Mouse (Mus musculus) embryonic facial prominence, embryonic 15.5 days (tissue): ENCODE measurements at regions not wholly inside any gene's neighbourhood (a gene's known extent, or its start where the extent isn't known, plus 50 kb on each side); places are given as distances from the start of the nearest gene placed in this dataset.

Source experiments
- ATAC-seq: fragments of 200-750 bp; cut with Nextera tagmentation; 2 replicates; pipeline ENCODE4 v1.8.0; 2017; ENCODE audit warnings: low read depth, moderate TSS enrichment; ENCODE audit not compliant: insufficient number of reproducible peaks, low FRiP score, low TSS enrichment
- H3K27ac ChIP-seq: fragments of 300-500 bp; sonication (generic); replicated peaks from 2 replicates; pipeline ENCODE4 v1.5.1; 2015; ENCODE audit warnings: mild to moderate bottlenecking, inconsistent platforms
- H3K27me3 ChIP-seq: fragments of 300-500 bp; sonication (generic); 2 replicates; pipeline ENCODE4 v1.6.1; 2015; ENCODE audit warnings: inconsistent platforms
- H3K36me3 ChIP-seq: fragments of 300-500 bp; sonication (generic); 2 replicates; pipeline ENCODE4 v1.6.1; 2015; ENCODE audit warnings: mild to moderate bottlenecking, inconsistent platforms
- H3K4me1 ChIP-seq: fragments of 300-500 bp; sonication (generic); 2 replicates; pipeline ENCODE4 v1.6.1; 2015; ENCODE audit warnings: inconsistent platforms
- H3K4me2 ChIP-seq: fragments of 300-500 bp; sonication (generic); replicated peaks from 2 replicates; pipeline ENCODE4 v1.6.1; 2015; ENCODE audit warnings: mild to moderate bottlenecking, inconsistent platforms
- H3K4me3 ChIP-seq: fragments of 300-500 bp; sonication (generic); replicated peaks from 2 replicates; pipeline ENCODE4 v1.5.1; 2015; ENCODE audit warnings: mild to moderate bottlenecking, inconsistent platforms
- H3K9ac ChIP-seq: fragments of 300-500 bp; sonication (generic); 2 replicates; pipeline ENCODE4 v1.6.1; 2015; ENCODE audit warnings: inconsistent platforms
- H3K9me3 ChIP-seq: fragments of 300-500 bp; sonication (generic); replicated peaks from 2 replicates; pipeline ENCODE4 v1.6.1; 2016; ENCODE audit warnings: inconsistent platforms
- WGBS: fragments of 180-500 bp; shearing (Covaris S2); methylation state at CpG from one replicate; pipeline ENCODE4 v1.1.7; 2015; 5-methylcytosine and 5-hydroxymethylcytosine counted together

DNA sequence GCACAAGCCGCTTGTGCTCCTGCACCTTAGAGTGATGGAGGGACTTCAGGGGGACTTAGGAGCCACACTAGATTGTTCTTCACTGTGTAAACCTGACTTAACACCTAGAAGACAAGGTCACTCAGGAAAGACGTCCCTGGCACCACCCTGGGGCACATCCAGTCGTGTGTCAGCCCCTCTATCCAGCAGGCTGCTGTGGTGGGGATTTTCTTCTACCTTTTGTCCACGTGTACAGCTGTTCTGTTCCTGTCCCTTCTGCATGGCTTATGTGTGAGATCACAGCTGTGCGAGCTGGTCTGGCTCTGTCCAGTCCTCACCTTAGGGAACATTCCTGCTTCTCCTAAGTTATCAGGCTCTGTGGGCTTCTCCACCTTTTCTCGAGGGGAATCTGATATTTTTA, 286.0 kb upstream of the Id2 start:
- Histone ChIP-seq H3K4me1 (no peaks in the 10 kb centered on the region), H3K27me3 (no peaks in the 10 kb centered on the region), H3K4me3 (no peak overlapping the region), H3K4me2 (no peak overlapping the region), H3K9me3 (no peaks in the 10 kb centered on the region), H3K36me3 (no peaks in the 10 kb centered on the region), H3K9ac (no peak overlapping the region), H3K27ac (no peak overlapping the region)
- no peak for ATAC-seq
- WGBS: 63% methylated on average over 6 of the region's 6 CpGs

GRCm38 (mm10) chr12:25382475-25382874, 285.5 kb upstream of the Id2 start:
- H3K4me1 ChIP-seq: no peaks in the 10 kb centered on the region
- H3K4me3 ChIP-seq: no peak overlapping the region
- no peak overlapping the region for H3K4me2 ChIP-seq
- H3K36me3 ChIP-seq: no peaks in the 10 kb centered on the region
- H3K9ac ChIP-seq: no peak overlapping the region
- no peaks in the 10 kb centered on the region for H3K9me3 ChIP-seq
- WGBS: 83% methylated on average over 2 of the region's 2 CpGs
- H3K27ac ChIP-seq: no peak overlapping the region
- no peaks in the 10 kb centered on the region for H3K27me3 ChIP-seq
- ATAC-seq: no peak

- Histone ChIP-seq H3K36me3 (no peaks in the 10 kb centered on the region), H3K27ac (no peak overlapping the region), H3K9me3 (no peaks in the 10 kb centered on the region), H3K4me1 (0 out of 2 replicates have a peak, but pooled peaks cover under 1% of the 10 kb centered on the region), H3K4me2 (no peak overlapping the region), H3K4me3 (no peak overlapping the region), H3K9ac (no peak overlapping the region), H3K27me3 (no peaks in the 10 kb centered on the region)
- ATAC-seq: no peak
- WGBS: 32% methylated on average over 4 of the region's 4 CpGs
Measured at GRCm38 (mm10) chr12:25381619-25382018, 284.7 kb upstream of the Id2 start.

DNA sequence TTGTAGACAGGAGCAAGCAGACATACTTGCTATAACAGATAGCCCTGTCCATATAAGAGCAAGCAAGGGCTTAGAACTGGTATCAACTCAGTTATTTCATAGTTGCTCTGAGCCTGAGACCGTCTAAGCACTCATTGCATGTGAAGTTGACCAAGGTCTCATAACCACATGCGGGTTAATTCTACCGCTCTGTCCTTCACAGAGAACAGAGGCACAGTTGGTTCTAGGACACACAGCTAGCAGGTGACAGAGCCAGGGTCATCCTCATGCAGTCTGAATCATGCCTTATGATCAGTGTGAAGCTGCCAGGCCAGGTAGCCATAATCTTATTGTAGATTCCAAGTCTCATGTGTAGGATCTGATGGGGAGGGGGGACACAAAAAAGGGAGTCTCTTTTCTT, 283.1 kb upstream of the Id2 start:
- no peaks in the 10 kb centered on the region for H3K9me3 ChIP-seq
- 97% methylated on average over 3 of the region's 3 CpGs for whole genome bisulfite sequencing

DNA sequence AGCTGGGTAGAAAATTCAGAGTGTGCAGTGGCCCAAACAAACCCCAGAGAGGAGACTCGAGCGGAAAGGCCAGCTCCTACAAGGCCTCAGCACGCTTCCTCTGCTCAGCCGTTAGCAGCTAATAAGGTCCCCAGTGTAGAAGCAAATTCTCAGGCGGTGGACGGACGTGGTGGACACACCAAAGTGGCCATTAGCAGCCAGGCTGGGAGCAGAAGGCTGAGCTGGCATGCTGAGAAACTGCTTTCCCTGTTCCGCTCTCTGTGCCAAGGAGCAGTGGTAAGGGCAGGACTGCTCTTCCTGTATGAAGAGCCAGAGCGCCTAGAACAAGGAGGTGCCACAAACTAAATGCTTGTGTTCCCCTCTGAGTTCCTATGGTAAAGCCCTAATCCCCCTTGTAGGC, 282.1 kb upstream of the Id2 start:
- Histone ChIP-seq H3K4me3 (no peak overlapping the region), H3K27ac (no peak overlapping the region), H3K27me3 (no peaks in the 10 kb centered on the region), H3K4me1 (0 out of 2 replicates have a peak, but pooled peaks cover 7% of the 10 kb centered on the region), H3K4me2 (no peak overlapping the region), H3K36me3 (no peaks in the 10 kb centered on the region), H3K9ac (no peak overlapping the region), H3K9me3 (no peaks in the 10 kb centered on the region)
- WGBS: 83% methylated on average over 9 of the region's 9 CpGs
- ATAC-seq: no peak

More for the DNA sequence above, 283.1 kb upstream of the Id2 start:
- H3K4me2 ChIP-seq: no peak overlapping the region
- no peaks in the 10 kb centered on the region for H3K27me3 ChIP-seq
- H3K36me3 ChIP-seq: no peaks in the 10 kb centered on the region
- H3K4me1 ChIP-seq: 0 out of 2 replicates have a peak, but pooled peaks cover 7% of the 10 kb centered on the region
- no peak overlapping the region for H3K9ac ChIP-seq
- ATAC-seq: no peak
- H3K4me3 ChIP-seq: no peak overlapping the region
- no peak overlapping the region for H3K27ac ChIP-seq

- Histone ChIP-seq H3K27ac (no peak overlapping the region), H3K4me1 (0 out of 2 replicates have a peak, but pooled peaks cover 7% of the 10 kb centered on the region), H3K4me2 (no peak overlapping the region), H3K4me3 (no peak overlapping the region), H3K27me3 (no peaks in the 10 kb centered on the region), H3K9me3 (no peaks in the 10 kb centered on the region), H3K36me3 (no peaks in the 10 kb centered on the region), H3K9ac (no peak overlapping the region)
- 74% methylated on average over 6 of the region's 6 CpGs for WGBS
- no peak for ATAC-seq
Measured at GRCm38 (mm10) chr12:25378036-25378645, 281.2 kb upstream of the Id2 start.

- Histone ChIP-seq H3K4me2 (no peak overlapping the region), H3K4me3 (no peak overlapping the region), H3K9ac (no peak overlapping the region), H3K27ac (no peak overlapping the region), H3K36me3 (no peaks in the 10 kb centered on the region), H3K4me1 (0 out of 2 replicates have a peak, but pooled peaks cover 7% of the 10 kb centered on the region), H3K9me3 (no peaks in the 10 kb centered on the region), H3K27me3 (no peaks in the 10 kb centered on the region)
- ATAC-seq: no peak
- 34% methylated on average over 8 of the region's 8 CpGs for WGBS
Measured at GRCm38 (mm10) chr12:25376451-25376850, 279.5 kb upstream of the Id2 start.

DNA sequence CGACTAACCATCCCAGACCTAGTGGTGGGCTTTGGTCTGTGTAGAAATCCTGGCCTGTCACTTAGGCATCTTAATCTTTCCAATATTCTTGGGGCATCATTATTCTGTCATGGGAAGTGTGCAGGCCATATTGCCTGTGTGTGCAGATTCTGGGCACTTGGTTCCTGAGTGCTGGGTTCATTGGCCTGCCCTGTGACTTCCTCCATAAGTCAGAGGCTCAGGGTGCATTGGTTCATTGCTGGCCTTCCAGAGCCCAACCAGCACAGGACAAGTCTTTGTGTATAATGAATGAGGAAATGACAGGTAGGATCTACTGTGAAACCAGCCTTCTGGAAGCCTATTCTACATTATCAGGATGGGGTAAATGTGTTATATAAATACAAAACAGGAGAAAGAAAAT, 270.6 kb upstream of the Id2 start:
- Histone ChIP-seq H3K27me3 (no peaks in the 10 kb centered on the region), H3K36me3 (no peaks in the 10 kb centered on the region), H3K9me3 (no peaks in the 10 kb centered on the region), H3K4me3 (no peak overlapping the region), H3K4me1 (no peaks in the 10 kb centered on the region), H3K4me2 (no peak overlapping the region), H3K27ac (no peak overlapping the region), H3K9ac (no peak overlapping the region)
- no peak for ATAC-seq
- 84% methylated on average over 1 of the region's 1 CpGs for WGBS

GRCm38 (mm10) chr12:25365600-25366267, 268.8 kb upstream of the Id2 start:
- ATAC-seq: no peak
- Histone ChIP-seq H3K9ac (no peak overlapping the region), H3K36me3 (no peaks in the 10 kb centered on the region), H3K27me3 (no peaks in the 10 kb centered on the region), H3K4me2 (no peak overlapping the region), H3K4me1 (no peaks in the 10 kb centered on the region), H3K27ac (no peak overlapping the region), H3K4me3 (no peak overlapping the region), H3K9me3 (no peaks in the 10 kb centered on the region)
- WGBS: 47% methylated on average over 3 of the region's 3 CpGs

GRCm38 (mm10) chr12:25364966-25365568, 268.1 kb upstream of the Id2 start:
- H3K36me3 ChIP-seq: no peaks in the 10 kb centered on the region
- no peaks in the 10 kb centered on the region for H3K4me1 ChIP-seq
- H3K27ac ChIP-seq: no peak overlapping the region
- ATAC-seq: no peak
- no peak overlapping the region for H3K4me3 ChIP-seq
- no peaks in the 10 kb centered on the region for H3K27me3 ChIP-seq
- H3K4me2 ChIP-seq: no peak overlapping the region
- no peak overlapping the region for H3K9ac ChIP-seq
- no peaks in the 10 kb centered on the region for H3K9me3 ChIP-seq
- 54% methylated on average over 7 of the region's 7 CpGs for WGBS

GRCm38 (mm10) chr12:25363839-25364238, 266.9 kb upstream of the Id2 start:
- Histone ChIP-seq H3K27ac (no peak overlapping the region), H3K4me2 (no peak overlapping the region), H3K4me1 (no peaks in the 10 kb centered on the region), H3K4me3 (no peak overlapping the region), H3K36me3 (no peaks in the 10 kb centered on the region), H3K27me3 (no peaks in the 10 kb centered on the region), H3K9ac (no peak overlapping the region), H3K9me3 (no peaks in the 10 kb centered on the region)
- WGBS: 76% methylated on average over 9 of the region's 9 CpGs
- no peak for ATAC-seq
